Mouse (Mus musculus) CH12F3 (cell line): ENCODE measurements around the gene Foxp1.

Experiments
- in situ Hi-C: fragments of 300-500 bp; cut with MboI; formaldehyde crosslinking; loops from 2 replicates; pipeline ENCODE4 v1.14.3; 2020; ENCODE audit warnings: low sequenced_read_pairs

Gene Foxp1

DNA sequence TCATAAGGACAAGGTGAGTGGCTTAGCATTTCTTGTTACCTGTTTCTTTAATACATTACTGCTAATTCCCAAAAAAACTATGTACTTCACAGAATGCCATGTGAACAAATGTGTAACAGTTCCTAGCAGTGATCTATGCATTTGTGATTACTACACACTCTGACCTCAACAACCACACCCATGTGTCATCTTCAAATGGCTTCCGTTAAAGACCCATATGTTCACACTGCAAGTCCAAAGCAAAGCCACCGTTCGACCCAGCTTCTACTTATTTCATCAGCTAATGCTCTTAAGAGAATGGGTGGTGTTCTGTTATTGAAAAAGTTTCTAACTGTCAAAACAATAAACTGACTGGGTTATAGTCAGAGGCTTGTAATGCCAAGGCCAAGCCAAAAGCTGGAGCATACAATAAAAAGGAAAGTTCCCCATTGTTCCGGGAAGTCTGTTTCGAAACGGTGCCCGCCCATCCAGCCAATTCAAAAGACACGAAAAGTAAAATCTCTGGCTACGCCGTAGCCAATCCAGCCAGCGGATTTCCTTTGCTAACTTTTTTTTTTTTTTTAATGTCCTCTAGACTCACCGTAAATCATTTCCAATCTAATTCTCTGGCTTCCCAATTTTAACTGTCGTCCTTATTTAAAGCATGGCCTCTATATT, 187.2 kb downstream of the Foxp1 start:
- in situ Hi-C loops, result no loop called here

- in situ Hi-C loops, result no loop called here
These were observed 188.3 kb downstream of the Foxp1 start for GRCm38 (mm10) chr6:99334255-99334654.

DNA sequence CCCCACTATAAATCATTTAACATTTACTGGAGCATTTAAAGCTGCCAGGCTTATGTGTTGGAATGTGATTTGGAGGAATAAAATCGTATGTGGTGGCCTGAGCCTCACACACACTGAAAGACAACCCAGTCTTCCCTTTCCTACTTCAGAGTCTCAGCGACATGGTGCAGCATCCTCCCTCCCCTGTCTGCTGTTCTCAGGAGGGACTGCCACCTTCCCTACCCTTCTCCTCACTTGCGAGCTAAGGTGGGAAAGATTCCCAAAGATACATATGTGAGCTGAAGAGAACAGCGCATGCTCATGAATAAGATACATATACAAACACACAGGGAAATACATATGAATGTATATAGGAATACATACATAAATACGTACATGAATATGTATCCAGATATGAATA, 189.4 kb downstream of the Foxp1 start:
- in situ Hi-C loops, result no loop called here

GRCm38 (mm10) chr6:99330169-99330568, 192.4 kb downstream of the Foxp1 start:
- in situ Hi-C loops, result no loop called here

DNA sequence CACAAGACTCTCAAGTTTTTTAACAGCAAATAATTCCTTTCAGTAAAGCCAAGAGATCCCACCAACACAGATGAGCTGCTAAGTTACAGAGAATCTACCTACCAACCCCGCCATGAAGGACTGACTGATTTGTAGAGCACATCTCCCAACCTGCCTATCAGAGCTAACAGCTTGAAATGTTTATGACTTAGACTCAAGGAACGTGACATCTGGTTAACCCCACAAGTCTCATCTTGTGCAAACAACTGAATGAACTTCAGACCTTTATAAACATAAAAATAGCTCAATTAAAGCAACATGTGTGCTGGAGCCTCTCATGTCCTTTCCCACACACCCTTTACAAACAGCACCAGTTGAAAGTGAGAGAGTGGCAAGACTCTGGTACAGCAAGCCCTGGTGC, 193.9 kb downstream of the Foxp1 start:
- in situ Hi-C loops, result no loop called here

DNA sequence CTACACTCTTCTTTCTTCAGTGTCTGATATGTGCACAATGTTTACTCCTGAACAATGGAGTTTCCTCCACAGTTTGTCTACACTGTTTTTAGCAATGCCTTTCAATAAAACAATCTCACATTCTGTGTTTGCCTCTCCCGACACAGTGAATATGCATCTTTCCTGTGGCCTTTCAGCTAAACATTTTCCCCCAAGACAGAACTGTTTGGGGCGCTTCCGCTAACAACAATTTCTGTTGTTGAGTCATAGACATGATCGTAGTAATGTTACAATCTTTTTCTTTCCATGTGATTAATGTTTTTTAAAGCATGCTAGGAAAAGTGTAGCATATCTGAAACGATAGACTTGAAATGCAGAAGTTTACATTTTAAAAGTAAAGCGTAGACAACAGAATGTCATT, 194.4 kb downstream of the Foxp1 start:
- in situ Hi-C loops, result no loop called here

DNA sequence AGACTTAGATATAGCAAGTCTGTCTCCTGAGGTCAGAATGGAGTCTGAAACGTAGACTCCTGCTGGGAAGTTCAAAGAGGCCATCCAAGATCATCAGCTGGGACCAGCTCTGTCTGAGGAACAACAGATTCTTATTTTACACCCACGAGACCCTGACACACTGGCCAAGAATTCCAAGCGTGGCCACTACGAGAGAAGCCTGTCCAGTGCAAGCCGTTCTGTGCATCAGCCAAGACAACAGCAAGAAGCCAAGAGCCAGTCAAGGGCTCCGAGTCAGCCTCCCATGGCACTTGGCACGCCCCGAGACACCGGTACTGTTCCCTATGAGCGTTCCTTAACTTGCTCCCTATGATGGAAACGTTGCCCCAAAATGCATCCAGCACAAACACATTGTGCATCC, 194.8 kb downstream of the Foxp1 start:
- in situ Hi-C loops, result no loop called here

DNA sequence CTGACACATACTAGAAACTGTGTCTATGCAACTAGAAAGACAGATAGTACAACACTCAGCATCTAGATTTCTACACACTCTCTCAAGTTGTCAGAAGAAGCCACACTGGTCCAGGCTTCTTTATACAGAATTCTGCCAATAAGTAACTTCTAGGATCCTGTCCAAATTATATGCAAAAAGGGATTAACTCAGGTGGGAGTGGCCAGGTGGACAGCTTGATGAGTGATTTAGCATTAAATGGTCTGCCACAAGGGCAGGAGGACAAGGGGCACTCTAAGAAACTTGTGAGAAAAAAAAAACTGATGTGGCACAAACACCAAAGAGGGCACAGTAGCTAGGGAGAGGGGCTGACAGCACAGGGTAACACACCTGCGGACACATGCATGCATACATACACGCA, 196.6 kb downstream of the Foxp1 start:
- in situ Hi-C loops, result no loop called here

DNA sequence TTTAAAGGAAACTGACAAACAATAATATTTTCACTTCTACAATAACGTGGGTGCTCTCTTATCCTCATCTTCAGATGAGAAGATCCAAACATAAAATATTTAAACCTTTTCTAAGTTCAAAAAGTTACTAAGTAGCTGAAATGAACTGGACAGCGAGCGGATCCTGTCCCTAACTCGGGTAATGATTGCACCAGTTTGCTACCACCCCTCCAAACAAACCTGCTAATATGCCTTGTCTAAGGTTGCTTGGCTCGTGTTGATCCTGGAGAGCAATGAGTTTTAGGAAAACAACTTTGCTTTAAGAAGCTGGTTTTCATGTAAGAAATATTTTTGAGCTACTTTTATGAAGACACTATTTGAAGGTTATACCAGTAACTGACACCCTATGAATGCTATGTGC, 197.1 kb downstream of the Foxp1 start:
- in situ Hi-C loops, result no loop called here

DNA sequence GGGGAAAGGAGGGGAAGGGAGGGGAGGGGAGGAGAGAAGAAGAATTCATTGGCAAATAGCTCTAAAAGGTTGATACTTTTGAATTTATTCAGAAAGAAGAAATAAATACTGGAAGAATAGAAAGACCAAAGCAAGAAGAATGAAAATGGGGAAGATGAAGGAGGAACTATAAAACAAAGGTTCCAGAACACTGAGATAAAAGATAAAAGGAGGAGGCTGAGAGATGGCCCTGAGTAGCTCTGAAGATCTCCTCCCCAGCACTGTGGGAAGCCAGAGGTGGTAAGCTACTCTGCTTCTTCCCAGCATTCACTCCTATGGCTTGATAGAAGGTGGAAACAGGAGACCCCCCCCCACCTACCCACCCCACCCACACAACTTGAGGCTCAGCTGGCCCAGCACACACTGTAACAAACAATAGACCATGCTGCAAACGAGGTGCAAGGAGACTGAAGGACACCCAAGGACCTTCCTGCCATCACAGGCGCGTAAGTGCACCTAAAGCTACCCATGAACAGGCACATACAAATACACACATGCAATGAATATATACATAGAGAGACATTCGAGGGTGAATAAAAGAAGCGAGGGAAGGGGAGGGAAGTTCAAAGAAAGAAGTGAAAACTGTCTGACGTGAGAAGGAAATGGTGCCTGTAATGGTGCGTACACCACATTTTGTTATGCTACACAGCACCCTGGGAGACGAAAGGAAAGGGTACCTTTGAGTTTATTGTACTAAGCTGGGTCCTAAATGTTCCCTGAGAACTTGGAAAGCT, 200.2 kb downstream of the Foxp1 start:
- in situ Hi-C loops, result no loop called here

GRCm38 (mm10) chr6:99320444-99320843, 202.1 kb downstream of the Foxp1 start:
- in situ Hi-C loops, result no loop called here

DNA sequence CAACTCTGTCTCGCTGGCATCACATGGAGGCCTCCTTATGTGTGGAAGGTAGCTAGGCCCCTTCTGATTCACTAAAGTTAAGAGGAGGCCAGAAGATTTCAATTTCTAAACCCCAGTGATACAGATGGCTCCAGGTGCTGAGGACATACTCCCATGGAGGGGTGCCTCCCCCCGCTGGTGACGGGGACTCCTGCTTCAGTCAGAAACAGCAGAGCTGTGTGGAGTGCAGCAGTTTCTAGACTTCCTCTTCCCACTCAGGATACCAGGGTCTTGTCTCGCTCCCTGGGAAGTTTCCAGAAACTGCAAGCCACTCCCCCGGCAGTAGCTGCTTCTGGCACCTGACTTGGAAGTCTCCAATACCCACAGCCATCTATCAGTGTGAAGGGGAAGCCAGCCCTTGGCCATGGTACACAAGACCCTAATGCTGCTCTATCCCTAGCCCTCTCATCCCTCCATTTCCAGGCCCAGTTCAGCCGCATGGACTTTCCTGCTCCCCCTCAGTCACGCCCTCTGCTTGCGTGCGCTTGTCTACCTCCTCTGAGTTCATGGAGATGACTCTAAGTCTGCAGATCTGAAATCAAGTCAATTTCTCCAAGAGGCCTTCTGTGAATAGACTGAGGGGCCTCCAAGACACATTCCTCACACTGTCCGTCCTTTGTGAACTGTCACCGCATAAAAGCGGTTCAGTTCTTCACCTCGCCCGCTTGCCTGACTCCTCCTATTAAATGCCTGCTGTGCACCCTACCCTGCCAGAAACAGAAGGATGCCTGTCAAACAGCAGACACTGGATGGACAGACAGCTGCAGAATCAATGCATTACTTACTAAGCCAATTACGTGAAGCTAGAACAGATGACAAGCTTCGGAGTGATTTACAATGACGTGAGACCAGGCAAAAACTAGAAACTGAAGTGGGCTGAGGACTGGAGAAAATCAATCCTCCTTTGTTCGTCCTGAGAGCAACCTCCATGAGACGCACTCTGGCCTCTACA, 202.8 kb downstream of the Foxp1 start:
- in situ Hi-C loops, result no loop called here

GRCm38 (mm10) chr6:99314746-99315145, 207.8 kb downstream of the Foxp1 start:
- in situ Hi-C loops, result no loop called here

GRCm38 (mm10) chr6:99310529-99310928, 212.0 kb downstream of the Foxp1 start:
- in situ Hi-C loops, result no loop called here

DNA sequence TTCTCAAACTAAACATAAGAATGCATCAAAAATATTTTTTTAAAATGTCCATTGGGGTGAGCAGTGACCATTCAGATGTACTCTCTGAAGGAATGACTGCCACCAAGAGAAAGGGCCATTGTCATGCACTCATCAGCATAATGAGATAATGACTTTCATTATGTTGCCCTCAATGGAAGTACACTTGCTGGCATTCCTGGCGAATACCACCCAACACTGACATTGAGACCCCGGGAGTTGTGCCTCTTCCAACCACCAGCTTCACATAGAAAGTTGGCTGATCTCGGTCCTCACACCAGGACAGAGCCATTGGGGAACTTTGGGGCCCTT, 212.4 kb downstream of the Foxp1 start:
- in situ Hi-C loops, result no loop called here

DNA sequence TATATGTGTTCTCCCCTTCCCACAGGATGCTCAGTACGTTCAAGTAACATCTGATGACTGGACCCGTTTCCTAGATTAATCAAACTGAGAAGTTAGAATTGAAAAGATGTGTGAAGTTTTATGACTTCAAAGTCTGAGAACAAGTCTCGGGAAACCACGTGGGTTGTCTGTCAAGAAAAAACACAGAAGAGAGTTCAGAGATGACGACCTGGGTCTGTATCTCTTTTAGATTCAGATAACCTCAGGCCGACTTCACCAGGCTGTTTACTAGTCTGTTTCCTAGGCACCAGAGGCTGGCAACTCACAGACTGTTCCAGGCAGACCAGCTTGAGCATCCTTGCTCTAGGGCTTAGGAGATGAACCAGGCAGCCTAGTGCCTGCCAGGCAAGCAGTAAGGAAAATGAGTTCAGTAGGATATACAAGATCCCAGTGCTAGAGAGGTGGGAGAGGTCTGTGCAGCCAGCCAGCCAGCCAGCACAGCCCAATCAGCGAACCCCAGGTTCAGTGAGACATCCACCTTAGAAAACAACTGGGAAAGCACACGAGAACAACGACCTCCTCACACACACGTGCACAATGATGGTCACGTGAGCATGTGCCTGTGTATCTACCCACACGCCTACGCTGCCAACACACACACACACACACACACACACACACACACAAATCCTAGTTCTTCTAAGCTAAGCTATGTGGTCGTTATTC, 212.9 kb downstream of the Foxp1 start:
- in situ Hi-C loops, result no loop called here

- in situ Hi-C loops, result no loop called here
These were observed 216.8 kb downstream of the Foxp1 start for GRCm38 (mm10) chr6:99305751-99306150.

DNA sequence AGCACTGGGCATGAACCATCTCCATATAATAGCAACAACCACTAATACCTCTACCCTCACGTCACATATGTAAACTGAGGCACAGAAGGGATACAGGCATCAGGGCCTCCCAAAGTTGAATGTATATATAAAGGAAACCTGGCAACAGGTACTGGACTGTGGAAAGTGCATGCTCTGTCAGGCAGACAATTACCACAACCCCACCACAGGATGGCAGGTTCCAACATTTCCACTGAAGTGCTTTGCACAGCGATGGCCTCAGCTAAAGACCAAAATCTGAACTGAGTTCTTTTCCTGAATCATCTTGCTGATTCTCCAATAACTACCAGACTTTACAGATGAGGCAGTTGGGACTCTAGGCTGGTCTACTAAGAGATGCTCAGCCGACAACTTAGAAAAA, 217.3 kb downstream of the Foxp1 start:
- in situ Hi-C loops, result no loop called here

DNA sequence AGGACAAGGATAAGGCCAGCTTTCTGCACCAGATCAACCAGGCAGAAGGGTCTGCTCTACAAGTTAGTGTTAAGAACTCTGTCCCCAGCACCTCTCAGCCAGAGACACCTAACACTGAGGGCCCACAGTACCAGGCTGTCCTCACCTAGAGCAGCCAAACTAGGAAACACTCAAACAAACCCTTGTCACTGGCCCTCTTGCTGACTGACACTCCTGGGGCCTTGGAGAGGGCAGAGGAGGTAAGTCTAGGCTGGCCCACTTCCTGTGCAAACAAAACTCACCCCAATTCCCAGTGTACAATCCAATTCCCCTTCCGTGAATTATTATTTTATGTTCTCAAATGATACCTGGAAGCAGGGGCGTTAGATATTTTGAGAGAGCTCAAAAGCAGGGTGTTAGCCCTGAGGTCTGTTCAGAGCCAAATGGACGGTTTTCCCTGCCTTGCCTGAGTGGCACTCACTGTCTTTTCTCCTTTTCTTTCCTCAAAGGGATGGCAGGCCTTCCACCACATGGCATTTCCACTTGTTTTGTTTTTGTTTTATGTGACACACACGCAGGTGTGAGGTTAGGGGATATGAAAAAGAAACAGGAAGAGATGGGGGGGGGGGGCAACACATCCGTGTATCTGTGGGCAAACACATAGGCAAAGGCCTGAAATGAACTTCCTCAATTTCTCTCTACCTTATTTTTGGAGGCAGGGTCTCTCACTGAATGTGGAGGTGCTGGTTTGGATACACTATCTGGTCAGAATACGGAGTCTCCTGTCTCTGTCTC, 219.7 kb downstream of the Foxp1 start:
- in situ Hi-C loops, result no loop called here

DNA sequence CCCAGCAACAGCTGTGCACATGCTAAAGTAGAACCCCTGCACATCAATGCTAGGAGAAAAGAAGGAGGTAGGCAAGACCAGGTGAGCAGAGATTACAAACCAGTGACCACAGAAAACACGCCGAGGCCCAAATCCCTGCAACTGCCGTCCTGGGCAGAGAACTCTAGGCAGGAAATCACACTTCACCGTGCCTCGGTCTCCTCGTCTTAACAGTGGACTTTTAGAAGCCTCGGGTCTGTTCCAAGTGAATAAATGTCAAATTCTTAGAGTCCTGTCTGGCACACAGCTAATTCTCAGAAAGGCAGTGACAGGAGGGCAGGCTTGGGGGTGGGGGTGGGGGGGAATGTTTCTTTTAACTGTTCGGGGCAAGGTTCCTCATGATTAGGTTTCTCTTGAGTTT, 220.6 kb downstream of the Foxp1 start:
- in situ Hi-C loops, result no loop called here
